Mouse (Mus musculus) thymus, postnatal 14 days (tissue): ENCODE results near the gene Srd5a1.
"Not testable (repeated sequence)": the region's sequence is repeated elsewhere in the genome, so short reads cannot be mapped to it uniquely, and the experiment has no call there.

Source experiments
- DNase-seq: peaks from one replicate; pipeline ENCODE4 v3.0.0; 2021

Srd5a1 gene

GRCm38 (mm10) chr13:69616716-69617115, 5.5 kb upstream of the Srd5a1 start:
- DNase-seq = no peak

- no peak for DNase-seq
Observed at GRCm38 (mm10) chr13:69612175-69612544, 918 bp upstream of the Srd5a1 start.

- no peak for DNase-seq
Observed at GRCm38 (mm10) chr13:69610751-69611397, 368 bp downstream of the Srd5a1 start.

- DNase-seq = no peak
Observed at GRCm38 (mm10) chr13:69608734-69609133, 2.5 kb downstream of the Srd5a1 start.

- no peak for DNase-seq
Observed at GRCm38 (mm10) chr13:69604670-69605069, 6.6 kb downstream of the Srd5a1 start.

GRCm38 (mm10) chr13:69601321-69601720, 9.9 kb downstream of the Srd5a1 start:
- DNase-seq = no peak

- DNase-seq = not testable (repeated sequence)
Observed at GRCm38 (mm10) chr13:69600863-69601262, 10.4 kb downstream of the Srd5a1 start.

- DNase-seq = no peak
Observed at GRCm38 (mm10) chr13:69598867-69599266, 12.4 kb downstream of the Srd5a1 start.

- no peak for DNase-seq
Observed at GRCm38 (mm10) chr13:69596515-69596914, 14.7 kb downstream of the Srd5a1 start.

- DNase-seq = no peak
Observed at GRCm38 (mm10) chr13:69595911-69596310, 15.3 kb downstream of the Srd5a1 start.

- DNase-seq = no peak
Observed at GRCm38 (mm10) chr13:69594577-69595256, 16.5 kb downstream of the Srd5a1 start.

- DNase-seq = no peak
Observed at GRCm38 (mm10) chr13:69593453-69593852, 17.8 kb downstream of the Srd5a1 start.

- no peak for DNase-seq
Observed at GRCm38 (mm10) chr13:69592226-69592625, 19.0 kb downstream of the Srd5a1 start.

GRCm38 (mm10) chr13:69591338-69591737, 19.9 kb downstream of the Srd5a1 start:
- DNase-seq = no peak

GRCm38 (mm10) chr13:69588263-69588662, 23.0 kb downstream of the Srd5a1 start:
- no peak for DNase-seq

- DNase-seq = no peak
Observed at GRCm38 (mm10) chr13:69587849-69588248, 23.4 kb downstream of the Srd5a1 start.

- DNase-seq = no peak
Observed at GRCm38 (mm10) chr13:69586337-69586736, 24.9 kb downstream of the Srd5a1 start.

- no peak for DNase-seq
Observed at GRCm38 (mm10) chr13:69585828-69586227, 25.4 kb downstream of the Srd5a1 start.

GRCm38 (mm10) chr13:69583591-69583990, 27.7 kb downstream of the Srd5a1 start:
- DNase-seq = no peak

- DNase-seq = no peak
Observed at GRCm38 (mm10) chr13:69582411-69582810, 28.8 kb downstream of the Srd5a1 start.

GRCm38 (mm10) chr13:69577181-69577834, 33.9 kb downstream of the Srd5a1 start:
- no peak for DNase-seq

GRCm38 (mm10) chr13:69576676-69577075, 34.6 kb downstream of the Srd5a1 start:
- no peak for DNase-seq

GRCm38 (mm10) chr13:69572594-69572993, 38.6 kb downstream of the Srd5a1 start:
- no peak for DNase-seq

- DNase-seq = no peak
Observed at GRCm38 (mm10) chr13:69569201-69569600, 42.0 kb downstream of the Srd5a1 start.
